Mouse (Mus musculus): ENCODE results near the gene Mest.

The Mest gene

GRCm38 (mm10) chr6:30723331-30723730, at the start of gene Mest:
Gene Mest (plus strand): TSS chr6:30723547.
- DNase-seq (ENCODE audit: low read depth): no peak

- no peak for DNase-seq (ENCODE audit: low read depth)
These were observed 49.4 kb upstream of the Mest start for GRCm38 (mm10) chr6:30673764-30674561.

DNA sequence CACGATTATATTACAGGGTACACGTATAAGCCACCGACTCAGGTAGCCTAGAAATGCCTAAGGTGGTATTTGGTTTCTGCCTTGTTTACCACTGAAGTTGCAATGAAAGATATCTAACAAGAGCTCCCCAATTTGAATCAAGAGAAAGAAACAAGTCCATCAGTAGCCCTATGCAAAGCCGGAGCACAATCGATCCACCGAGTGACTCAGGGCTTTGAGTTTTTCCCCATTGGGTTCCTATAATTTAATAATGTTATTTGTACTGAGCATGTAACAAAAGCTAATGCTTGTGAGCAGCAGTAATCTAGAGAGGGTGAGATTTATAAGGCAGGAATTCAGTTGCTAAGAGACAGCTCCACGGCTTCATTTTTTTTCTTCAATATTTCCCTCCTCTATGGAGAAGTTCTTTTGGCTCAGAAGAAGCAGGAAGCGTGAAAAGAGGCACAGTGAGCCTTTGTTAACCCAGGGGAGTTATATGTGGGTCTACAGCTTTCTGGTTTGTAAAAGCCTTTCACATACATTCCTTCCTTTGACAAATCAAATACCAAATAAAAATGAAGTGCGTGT, 48.5 kb upstream of the Mest start:
- no peak for DNase-seq (ENCODE audit: low read depth)

- no peak for DNase-seq (ENCODE audit: low read depth)
These were observed 48.0 kb upstream of the Mest start for GRCm38 (mm10) chr6:30675281-30675771.

DNA sequence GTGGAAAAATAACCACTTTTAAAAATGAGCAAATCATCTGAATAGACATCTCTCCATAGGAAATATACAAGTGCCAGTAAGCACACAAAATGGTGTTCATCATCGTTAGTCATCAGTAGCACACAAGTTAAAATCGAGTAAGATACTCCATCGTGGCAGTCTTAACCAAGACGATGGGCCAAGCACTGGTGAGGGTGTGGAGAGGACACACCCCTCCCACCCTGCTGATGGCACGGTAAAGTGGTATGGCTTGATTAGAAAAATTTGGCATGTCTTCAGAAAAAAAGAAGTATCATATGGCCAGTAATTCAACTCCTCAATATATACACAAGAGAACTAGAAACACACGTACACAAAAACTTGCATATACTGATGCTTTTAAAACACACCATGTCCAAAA, 46.8 kb upstream of the Mest start:
- DNase-seq (ENCODE audit: low read depth): no peak

DNA sequence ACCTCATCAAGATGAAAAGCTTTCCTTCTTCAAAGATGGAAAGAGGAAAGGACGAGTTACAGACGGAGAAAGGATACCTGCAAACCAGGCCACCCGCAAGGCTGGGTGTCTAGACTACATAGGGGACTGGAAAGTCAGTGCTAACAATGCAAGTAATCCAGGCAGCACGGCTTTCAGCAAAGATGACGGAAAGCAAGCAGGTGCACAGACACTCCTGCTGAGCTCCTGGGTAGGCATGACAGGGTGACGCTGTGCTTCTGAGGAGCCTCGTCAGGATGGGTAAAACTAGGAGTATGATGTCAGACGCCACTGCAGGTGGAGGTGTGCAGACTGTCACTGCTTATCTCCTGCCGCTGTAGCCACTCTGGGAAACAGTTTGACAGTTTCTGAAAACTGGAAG, 45.8 kb upstream of the Mest start:
- no peak for DNase-seq (ENCODE audit: low read depth)

- no peak for DNase-seq (ENCODE audit: low read depth)
These were observed 44.9 kb upstream of the Mest start for GRCm38 (mm10) chr6:30678482-30678881.

- DNase-seq (ENCODE audit: low read depth): no peak
These were observed 43.8 kb upstream of the Mest start for GRCm38 (mm10) chr6:30679567-30679966.

DNA sequence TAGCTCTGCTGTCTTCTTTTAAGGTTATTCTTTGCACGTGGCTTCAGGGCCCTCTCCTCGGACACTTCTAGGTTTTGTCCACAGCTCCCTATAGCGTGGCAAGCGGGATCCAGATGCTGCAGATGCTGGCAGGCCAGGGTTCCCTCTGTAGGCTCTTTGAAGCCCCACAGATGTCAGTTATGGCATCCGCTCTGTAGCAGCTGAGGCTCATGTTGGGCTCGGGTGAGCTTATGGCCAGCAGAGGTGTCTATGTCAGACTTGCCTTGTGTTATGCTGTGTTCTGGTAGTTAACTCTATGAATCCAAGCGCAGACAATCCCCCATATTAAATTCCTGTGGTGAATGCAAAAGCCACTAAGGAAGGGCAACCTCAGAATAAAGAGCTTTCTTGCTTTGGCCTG, 42.9 kb upstream of the Mest start:
- DNase-seq (ENCODE audit: low read depth): no peak

DNA sequence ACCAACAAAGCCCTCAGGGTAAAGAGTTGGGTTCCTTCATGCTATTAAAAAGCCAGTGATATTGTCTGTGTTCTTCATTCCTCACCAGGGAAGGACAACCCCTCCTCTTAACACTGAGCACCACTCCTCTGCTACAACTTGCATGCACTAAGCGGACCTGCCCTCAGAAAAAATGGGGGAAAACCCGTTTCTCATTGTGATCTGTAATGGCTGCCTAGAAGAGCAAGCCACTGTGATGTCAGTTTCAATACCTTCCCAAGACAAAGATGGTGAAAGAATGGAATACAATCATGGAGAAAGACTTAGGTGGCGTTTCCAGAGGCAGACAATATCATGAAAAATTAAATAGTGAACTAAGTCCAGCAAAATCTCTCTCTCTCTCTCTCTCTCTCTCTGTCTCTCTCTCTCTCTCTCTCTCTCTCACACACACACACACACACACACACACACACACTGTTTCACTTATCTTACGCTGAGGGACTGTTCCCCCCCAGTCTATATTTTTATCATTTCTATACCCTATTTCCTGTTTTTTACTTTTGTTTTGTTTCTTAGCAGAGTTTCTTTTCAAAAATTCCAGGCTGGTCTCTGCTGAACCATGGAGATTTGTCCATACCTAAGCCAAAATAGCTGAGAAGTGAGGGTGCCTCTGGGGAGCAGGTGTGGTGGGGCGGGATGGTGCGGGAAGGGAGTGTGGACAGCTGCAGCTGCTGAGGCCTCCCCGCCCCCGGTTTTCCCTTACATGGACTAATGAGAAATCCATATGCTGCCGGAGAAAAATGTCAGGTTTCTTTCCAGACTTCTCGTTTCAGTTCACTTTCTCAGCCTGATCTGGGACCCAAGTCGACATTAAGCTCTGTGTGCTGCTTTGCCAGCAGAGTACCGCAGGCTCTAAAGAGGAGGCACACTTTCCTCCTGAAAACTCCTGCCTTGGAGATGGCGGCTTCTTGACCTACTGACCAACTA, 41.1 kb upstream of the Mest start:
- no peak for DNase-seq (ENCODE audit: low read depth)

DNA sequence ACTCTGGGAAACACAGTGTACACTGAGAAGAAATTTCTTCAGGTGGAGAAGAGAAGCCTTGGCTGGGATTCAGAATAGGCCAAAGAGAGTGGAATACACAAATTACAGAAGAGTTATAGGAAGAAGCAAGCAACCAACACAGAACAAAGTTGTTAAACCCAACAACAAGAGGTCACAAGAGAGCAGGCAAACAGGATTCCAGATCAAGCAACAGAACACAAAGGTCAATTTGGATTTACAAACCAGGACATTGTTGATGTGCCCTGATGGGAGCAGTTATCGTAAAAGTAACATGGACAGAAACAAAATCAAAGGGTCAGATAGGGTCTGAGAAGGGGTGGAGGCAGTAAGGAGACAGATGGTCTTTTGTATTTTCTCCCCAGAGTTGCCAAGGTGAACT, 38.8 kb upstream of the Mest start:
- no peak for DNase-seq (ENCODE audit: low read depth)

- no peak for DNase-seq (ENCODE audit: low read depth)
These were observed 36.1 kb upstream of the Mest start for GRCm38 (mm10) chr6:30687198-30687597.

GRCm38 (mm10) chr6:30692826-30693225, 30.5 kb upstream of the Mest start:
- no peak for DNase-seq (ENCODE audit: low read depth)

GRCm38 (mm10) chr6:30693350-30693991, 29.9 kb upstream of the Mest start, which contains the start of gene Cep41:
Gene Cep41 (minus strand): TSS chr6:30693749.
- peak; percentile 78 for DNase-seq (ENCODE audit: low read depth)

DNA sequence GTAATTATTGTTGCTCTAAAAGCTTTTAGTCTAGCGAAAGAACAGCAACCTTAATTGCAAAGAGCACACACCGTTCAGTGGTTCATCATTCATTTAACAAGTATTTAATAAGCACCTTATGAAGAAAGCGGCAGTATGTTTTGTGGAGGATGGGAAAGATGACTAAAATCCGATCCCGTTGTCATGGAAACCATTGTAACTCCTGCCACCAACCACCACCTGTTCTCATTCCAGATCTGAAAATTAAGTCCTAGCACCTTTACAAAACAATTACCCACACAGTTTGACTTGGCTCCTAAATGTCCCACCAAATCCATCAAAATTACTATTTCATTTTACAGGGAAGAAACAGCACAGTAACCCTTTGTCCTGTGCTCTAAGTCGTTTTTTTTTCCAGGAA, 29.1 kb upstream of the Mest start:
- no peak for DNase-seq (ENCODE audit: low read depth)

DNA sequence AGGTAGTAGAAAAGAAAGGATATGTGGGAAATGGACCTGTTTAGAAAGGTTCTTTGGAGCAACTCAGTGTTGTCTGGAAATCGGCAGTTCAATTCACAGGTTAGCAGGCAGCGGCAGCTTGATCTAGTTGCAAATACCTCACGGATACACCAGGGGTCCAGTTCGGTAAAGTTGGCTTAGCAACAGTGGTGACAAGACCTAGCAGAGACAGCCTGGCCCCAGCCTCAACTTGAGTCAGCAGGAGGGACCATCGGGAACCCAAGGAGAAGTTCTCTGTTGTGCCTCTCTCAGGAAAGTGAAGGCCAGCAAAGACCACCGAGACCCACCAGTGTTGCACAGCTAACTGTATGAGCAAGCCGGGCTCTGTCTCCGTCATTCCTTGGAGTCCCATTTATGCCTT, 28.2 kb upstream of the Mest start:
- DNase-seq (ENCODE audit: low read depth): no peak

GRCm38 (mm10) chr6:30697464-30697863, 25.9 kb upstream of the Mest start:
- DNase-seq (ENCODE audit: low read depth): no peak

GRCm38 (mm10) chr6:30698036-30698435, 25.3 kb upstream of the Mest start:
- DNase-seq (ENCODE audit: low read depth): no peak

DNA sequence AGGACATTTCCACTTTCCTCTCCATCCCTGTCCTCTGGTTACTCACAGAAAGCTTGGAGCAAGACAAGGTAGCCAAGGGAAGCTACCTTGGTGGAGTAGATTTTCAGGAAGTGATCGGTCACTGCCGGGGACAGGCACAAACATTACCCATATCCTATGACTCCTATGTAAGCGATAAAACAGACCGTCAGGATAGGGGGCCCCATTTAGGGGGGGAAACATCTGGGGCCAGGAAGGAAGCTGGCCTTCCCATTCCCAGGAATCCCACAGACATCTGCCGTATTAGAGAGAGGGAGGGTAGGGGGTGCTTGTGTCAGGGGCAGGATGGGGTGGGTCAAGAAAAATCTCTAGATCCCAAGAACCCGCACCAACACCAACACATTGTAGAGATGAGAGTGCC, 23.2 kb upstream of the Mest start:
- no peak for DNase-seq (ENCODE audit: low read depth)

DNA sequence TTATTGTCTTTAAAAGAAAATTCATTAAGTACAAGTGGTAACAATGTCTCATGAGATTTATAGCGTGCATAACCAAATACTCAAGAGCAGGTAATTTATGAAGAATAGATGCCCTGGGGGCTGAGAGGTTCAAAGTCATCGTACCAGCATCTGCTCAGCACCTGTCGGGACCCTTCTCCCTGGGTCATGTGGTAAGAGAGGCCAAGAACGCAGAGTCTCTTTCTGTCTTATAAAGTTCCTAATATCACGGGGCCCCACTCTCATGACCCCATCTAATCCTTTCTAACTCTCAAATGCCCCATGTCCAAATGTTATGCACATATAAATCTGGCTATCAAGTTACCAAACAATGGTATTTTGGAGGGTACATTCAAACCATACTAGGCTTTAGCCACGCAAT, 20.5 kb upstream of the Mest start:
- no peak for DNase-seq (ENCODE audit: low read depth)

- DNase-seq (ENCODE audit: low read depth): no peak
These were observed 19.9 kb upstream of the Mest start for GRCm38 (mm10) chr6:30703476-30703875.

- no peak for DNase-seq (ENCODE audit: low read depth)
These were observed 19.3 kb upstream of the Mest start for GRCm38 (mm10) chr6:30703977-30704602.
